Mouse (Mus musculus) neutrophil, adult 59 days (primary cell): ENCODE measurements around the gene Klhl21. TPM values are rescaled to one million over a fixed set of nuclear protein-coding genes. Genes with fewer than 3 reads are reported as not detected.

ENCODE experiments used
- total RNA-seq, 2 experiments: library from RNA; stranded (reverse); gene quantifications; 1 replicate in 1 of 2; 2 replicates in 1 of 2; pipeline ENCODE4 v1.2.4; 2023

The Klhl21 gene
- total RNA-seq: 1 to 10 TPM; 6.5 to 7.6 TPM

DNA sequence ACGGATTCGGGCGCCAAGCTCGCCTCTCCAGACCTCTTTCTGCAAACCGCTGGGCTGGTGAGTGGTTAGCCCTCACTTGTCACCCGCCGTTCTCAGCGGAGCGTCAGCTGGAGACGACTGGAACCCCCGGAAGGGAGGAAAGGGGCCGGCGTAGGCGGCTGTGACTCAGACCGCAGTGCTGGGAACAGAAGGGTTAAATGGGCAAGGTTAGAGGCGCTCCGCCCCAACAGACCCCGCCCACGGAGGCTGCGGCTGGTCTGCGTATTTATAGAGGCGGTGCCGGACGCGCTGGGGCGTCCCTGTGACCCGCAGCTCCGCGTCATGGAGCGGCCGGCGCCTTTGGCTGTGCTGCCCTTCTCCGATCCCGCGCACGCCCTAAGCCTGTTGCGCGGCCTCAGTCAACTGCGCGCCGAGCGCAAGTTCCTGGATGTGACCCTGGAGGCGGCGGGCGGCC is at the start of gene Klhl21:
TSS of gene Klhl21 (plus strand) at position 182 of the 454 bp plus-strand sequence.

GRCm38 (mm10) chr4:151988342-151989109 is 20.1 kb upstream of the Klhl21 start, which contains the start of gene Thap3:
Gene Thap3 (minus strand): TSS chr4:151988997.

GRCm38 (mm10) chr4:151996173-151996950 is 12.2 kb upstream of the Klhl21 start, which contains the start of gene Phf13:
Gene Phf13 (minus strand): TSS chr4:151996258.

GRCm38 (mm10) chr4:152027524-152027923 is 18.9 kb downstream of the Klhl21 start, which contains the start of gene Zbtb48:
Gene Zbtb48 (minus strand): TSS chr4:152027671.

GRCm38 (mm10) chr4:152038225-152038984 is 29.8 kb downstream of the Klhl21 start, which contains the start of gene Tas1r1:
Gene Tas1r1 (minus strand): TSS chr4:152038568.

DNA sequence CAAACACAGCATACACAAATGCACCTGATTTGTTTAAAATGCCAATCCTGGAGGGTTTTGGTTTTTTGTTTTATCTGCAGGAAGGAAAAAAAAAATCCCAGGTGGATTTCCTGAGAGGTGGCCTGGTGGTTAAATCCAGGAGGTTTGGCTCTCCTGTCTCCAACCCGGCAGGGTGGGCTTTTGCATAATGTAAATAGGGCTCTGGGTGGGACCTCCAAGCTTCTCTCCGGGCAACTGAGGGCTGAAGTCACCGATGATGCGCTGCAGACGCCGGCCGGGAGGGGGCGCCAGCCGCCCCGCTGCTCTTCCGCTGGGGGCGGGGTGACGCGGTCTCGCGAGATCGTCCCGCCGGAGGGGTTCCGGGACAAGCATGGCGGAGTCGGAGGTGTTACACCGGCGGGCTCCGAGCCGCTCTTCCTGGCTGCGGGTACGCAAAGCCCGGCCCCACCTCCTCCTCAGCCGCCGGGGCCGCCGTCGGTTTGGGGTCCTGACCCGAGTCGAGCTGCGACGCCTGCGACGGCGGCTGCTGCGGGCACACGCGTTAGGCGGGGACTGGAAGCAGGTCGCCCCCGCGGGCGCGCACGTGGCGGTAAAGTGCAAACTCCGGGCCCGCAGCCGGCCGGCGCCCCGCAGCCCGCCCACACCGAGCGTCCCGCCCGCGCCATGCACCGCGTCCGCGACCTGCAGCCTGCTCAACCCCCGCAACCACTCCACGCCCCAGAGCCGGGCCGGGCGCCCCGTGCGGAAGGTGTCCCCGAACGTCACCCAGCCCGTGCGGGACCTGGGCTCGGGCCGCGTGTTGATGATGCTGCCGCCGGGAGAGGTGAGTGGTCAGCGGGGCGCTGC is 30.6 kb downstream of the Klhl21 start, which contains the start of gene Nol9:
TSS of gene Nol9 (plus strand) at position 337 of the 846 bp plus-strand sequence.

Other genes starting within 250 kb of the Klhl21 start
- 10 to 100 TPM; 19.6 to 27.0 TPM for gene Camta1, start 146.9 kb upstream of the Klhl21 start, total RNA-seq
- 10 to 100 TPM; 32.3 to 34.7 TPM for gene Dnajc11, start 75.1 kb upstream of the Klhl21 start, total RNA-seq
- 10 to 100 TPM; 17.6 to 18.6 TPM for gene Thap3, start 19.8 kb upstream of the Klhl21 start, total RNA-seq
- 1 to 10 TPM; 3.7 to 5.1 TPM for gene Phf13, start 12.5 kb upstream of the Klhl21 start, total RNA-seq
- 10 to 100 TPM; 11.4 to 14.5 TPM for gene Zbtb48, start 18.9 kb downstream of the Klhl21 start, total RNA-seq
- under 1 TPM; 0.31 to 0.33 TPM for gene Tas1r1, start 29.8 kb downstream of the Klhl21 start, total RNA-seq
- 10 to 100 TPM; 11.5 to 14.5 TPM for gene Nol9, start 30.5 kb downstream of the Klhl21 start, total RNA-seq
- 1 to 10 TPM; 2.5 to 6.8 TPM for gene Plekhg5, start 63.7 kb downstream of the Klhl21 start, total RNA-seq
- gene Tnfrsf25, start 107.1 kb downstream of the Klhl21 start, total RNA-seq: under 1 TPM in 1 of 2 experiments, not detected in 1; 0.29 TPM
- gene Espn, start 143.6 kb downstream of the Klhl21 start, total RNA-seq: under 1 TPM; 0.38 to 0.90 TPM
- gene Hes2, start 150.1 kb downstream of the Klhl21 start, total RNA-seq: not detected
- gene Acot7, start 169.3 kb downstream of the Klhl21 start, total RNA-seq: 10 to 100 TPM; 26.6 to 35.1 TPM